Mouse (Mus musculus): ENCODE data around the gene Ctss.

- TF ChIP-seq POLR2A (IDR thresholded peaks at IDR 0.05; ENCODE audit: low read depth, low read length), result peak; percentile 46; the same call in 1 of the 2 replicates
- no peak for TF ChIP-seq CTCF (IDR thresholded peaks at IDR 0.05; ENCODE audit: borderline replicate concordance, insufficient read depth, low read length)
Observed at GRCm38 (mm10) chr3:95499496-95500140, 27.0 kb upstream of the Ctss start.

Data from embryonic fibroblast, embryonic 13.5 days (primary cell).